Mouse (Mus musculus) liver, adult 2 months (tissue): ENCODE data around the gene Tenm3. TPM values are rescaled to one million over a fixed set of nuclear protein-coding genes. Genes with fewer than 3 reads are reported as not detected.

Source experiments
- DNase-seq: peaks from one replicate; pipeline ENCODE4 v3.0.0-alpha.2; 2011; ENCODE audit warnings: low read depth, low spot score; ENCODE audit errors: extremely low read depth
- H3K27ac ChIP-seq: fragments of 200-500 bp; replicated peaks from 2 replicates; pipeline ENCODE4 v1.5.1; 2012; ENCODE audit warnings: low read depth, mild to moderate bottlenecking, control low read depth, inconsistent platforms, low read length; ENCODE audit not compliant: insufficient read depth
- H3K27me3 ChIP-seq: fragments of 200-500 bp; 2 replicates; pipeline ENCODE4 v1.6.1; 2012; ENCODE audit warnings: mild to moderate bottlenecking, moderate library complexity, low read length, inconsistent platforms; ENCODE audit not compliant: control insufficient read depth, insufficient read depth
- H3K36me3 ChIP-seq: fragments of 200-500 bp; 2 replicates; pipeline ENCODE4 v1.6.1; 2012; ENCODE audit warnings: low read length, inconsistent platforms; ENCODE audit not compliant: control insufficient read depth, insufficient read depth
- H3K4me1 ChIP-seq: fragments of 200-500 bp; 2 replicates; pipeline ENCODE4 v1.6.1; 2011; ENCODE audit warnings: low read length; ENCODE audit not compliant: control insufficient read depth, insufficient read depth
- H3K4me3 ChIP-seq: fragments of 200-500 bp; 2 replicates; pipeline ENCODE4 v1.5.1; 2011; ENCODE audit warnings: low read depth, mild to moderate bottlenecking, control low read depth, low read length, moderate library complexity; ENCODE audit not compliant: insufficient read depth
- H3K79me2 ChIP-seq: fragments of 200-500 bp; 2 replicates; pipeline ENCODE4 v1.6.1; 2012; ENCODE audit warnings: inconsistent platforms, mild to moderate bottlenecking, low read length, moderate library complexity; ENCODE audit not compliant: control insufficient read depth, insufficient read depth
- H3K9ac ChIP-seq: fragments of 200-500 bp; 2 replicates; pipeline ENCODE4 v1.6.1; 2012; ENCODE audit warnings: low read depth, mild to moderate bottlenecking, control low read depth, inconsistent platforms, low read length
- CTCF ChIP-seq: fragments of 200-500 bp; IDR thresholded peaks from 2 replicates; pipeline ENCODE4 v1.5.1; 2011; ENCODE audit warnings: low read depth, low read length, control low read depth
- POLR2A ChIP-seq: fragments of 200-500 bp; IDR thresholded peaks from 2 replicates; pipeline ENCODE4 v1.6.1; 2011; ENCODE audit warnings: low read length, control low read depth; ENCODE audit not compliant: insufficient read depth; ENCODE audit errors: extremely low read depth
- WGBS: fragments of 180-500 bp; shearing (Covaris S2); methylation state at CpG from one replicate; pipeline ENCODE4 v1.1.7; 2018; 5-methylcytosine and 5-hydroxymethylcytosine counted together
- polyA plus RNA-seq: library from polyadenylated mRNA; depleted of rRNA; stranded (reverse); fragments of >200 nt; gene quantifications from 2 replicates; pipeline ENCODE4 v1.2.3, GENCODE M21; 2012
- total RNA-seq: library from RNA; depleted of rRNA; stranded (reverse); fragments of >200 nt; gene quantifications from 2 replicates; pipeline ENCODE4 v1.2.3, GENCODE M21; 2014

The Tenm3 gene
- total and polyA plus RNA-seq, 2 experiments: 5.3 to 12.5 TPM

GRCm38 (mm10) chr8:48259832-48260231 is 583.9 kb downstream of the Tenm3 start:
- no peak overlapping the region for H3K4me3 ChIP-seq
- no peak overlapping the region for H3K27ac ChIP-seq
- no peaks in the 10 kb centered on the region for H3K36me3 ChIP-seq
- H3K79me2 ChIP-seq: no peaks in the 10 kb centered on the region
- no peaks in the 10 kb centered on the region for H3K4me1 ChIP-seq
- no peaks in the 10 kb centered on the region for H3K27me3 ChIP-seq
- no peak overlapping the region for H3K9ac ChIP-seq
- TF ChIP-seq CTCF (no peak), POLR2A (no peak)
- DNase-seq: no peak
- WGBS: 81% methylated on average over 6 of the region's 6 CpGs

- 92% methylated on average over 2 of the region's 2 CpGs for WGBS
- no peak for TF ChIP-seq POLR2A
- no peak for TF ChIP-seq CTCF
- peaks cover 4% of the 10 kb centered on the region; the same call in 1 of the 2 replicates for H3K36me3 ChIP-seq
- no peak for DNase-seq
- no peaks in the 10 kb centered on the region for H3K4me1 ChIP-seq
- H3K79me2 ChIP-seq: no peaks in the 10 kb centered on the region
- no peak overlapping the region for H3K9ac ChIP-seq
- no peak overlapping the region for H3K4me3 ChIP-seq
- H3K27ac ChIP-seq: no peak overlapping the region
- H3K27me3 ChIP-seq: no peaks in the 10 kb centered on the region
Measured at GRCm38 (mm10) chr8:48243876-48244275, 599.9 kb downstream of the Tenm3 start.

GRCm38 (mm10) chr8:48240917-48241531 is 602.7 kb downstream of the Tenm3 start:
- Histone ChIP-seq H3K27ac (no peak overlapping the region), H3K36me3 (peaks cover 23% of the 10 kb centered on the region; the same call in 1 of the 2 replicates), H3K79me2 (no peaks in the 10 kb centered on the region), H3K4me3 (no peak overlapping the region), H3K9ac (no peak overlapping the region), H3K27me3 (no peaks in the 10 kb centered on the region), H3K4me1 (no peaks in the 10 kb centered on the region)
- no peak for TF ChIP-seq CTCF
- WGBS: 21% methylated on average over 6 of the region's 6 CpGs
- peak; percentile 54 for DNase-seq

- no peaks in the 10 kb centered on the region; the same call in 1 of the 2 replicates for H3K27me3 ChIP-seq
- H3K36me3 ChIP-seq: peaks cover 33% of the 10 kb centered on the region; the same call in 1 of the 2 replicates
- TF ChIP-seq CTCF (no peak), POLR2A (no peak)
- no peaks in the 10 kb centered on the region for H3K79me2 ChIP-seq
- no peak overlapping the region for H3K27ac ChIP-seq
- no peak overlapping the region for H3K9ac ChIP-seq
- no peak for DNase-seq
- no peaks in the 10 kb centered on the region for H3K4me1 ChIP-seq
- no peak overlapping the region for H3K4me3 ChIP-seq
- WGBS: 94% methylated on average over 5 of the region's 5 CpGs
Measured at GRCm38 (mm10) chr8:48236968-48237367, 606.8 kb downstream of the Tenm3 start.

GRCm38 (mm10) chr8:48232927-48233326 is 610.8 kb downstream of the Tenm3 start:
- no peak for TF ChIP-seq POLR2A
- TF ChIP-seq CTCF: no peak
- H3K4me3 ChIP-seq: no peak overlapping the region
- no peaks in the 10 kb centered on the region for H3K4me1 ChIP-seq
- no peak overlapping the region for H3K27ac ChIP-seq
- H3K36me3 ChIP-seq: peaks cover 38% of the 10 kb centered on the region; the same call in 1 of the 2 replicates
- no peak for DNase-seq
- WGBS: 91% methylated on average over 7 of the region's 7 CpGs
- H3K27me3 ChIP-seq: no peaks in the 10 kb centered on the region; the same call in 1 of the 2 replicates
- H3K9ac ChIP-seq: no peak overlapping the region
- H3K79me2 ChIP-seq: no peaks in the 10 kb centered on the region

- no peak overlapping the region for H3K27ac ChIP-seq
- H3K79me2 ChIP-seq: no peaks in the 10 kb centered on the region
- no peaks in the 10 kb centered on the region for H3K4me1 ChIP-seq
- H3K9ac ChIP-seq: no peak overlapping the region
- WGBS: 85% methylated on average over 9 of the region's 9 CpGs
- H3K27me3 ChIP-seq: no peaks in the 10 kb centered on the region; the same call in 1 of the 2 replicates
- peaks cover 31% of the 10 kb centered on the region; the same call in 1 of the 2 replicates for H3K36me3 ChIP-seq
- no peak for DNase-seq
- TF ChIP-seq CTCF (no peak), POLR2A (no peak)
- H3K4me3 ChIP-seq: no peak overlapping the region
Measured at GRCm38 (mm10) chr8:48231882-48232281, 611.9 kb downstream of the Tenm3 start.
